Mouse (Mus musculus) mature B cell (primary cell): Measurements from ENCODE around the gene Dedd2.
"Not testable (repeated sequence)": the region's sequence is repeated elsewhere in the genome, so short reads cannot be mapped to it uniquely, and the experiment has no call there.

ENCODE experiments used
- in situ Hi-C: fragments of 300-500 bp; cut with MboI; formaldehyde crosslinking; loops from 2 replicates; pipeline ENCODE4 v1.14.3; 2019

The Dedd2 gene

DNA sequence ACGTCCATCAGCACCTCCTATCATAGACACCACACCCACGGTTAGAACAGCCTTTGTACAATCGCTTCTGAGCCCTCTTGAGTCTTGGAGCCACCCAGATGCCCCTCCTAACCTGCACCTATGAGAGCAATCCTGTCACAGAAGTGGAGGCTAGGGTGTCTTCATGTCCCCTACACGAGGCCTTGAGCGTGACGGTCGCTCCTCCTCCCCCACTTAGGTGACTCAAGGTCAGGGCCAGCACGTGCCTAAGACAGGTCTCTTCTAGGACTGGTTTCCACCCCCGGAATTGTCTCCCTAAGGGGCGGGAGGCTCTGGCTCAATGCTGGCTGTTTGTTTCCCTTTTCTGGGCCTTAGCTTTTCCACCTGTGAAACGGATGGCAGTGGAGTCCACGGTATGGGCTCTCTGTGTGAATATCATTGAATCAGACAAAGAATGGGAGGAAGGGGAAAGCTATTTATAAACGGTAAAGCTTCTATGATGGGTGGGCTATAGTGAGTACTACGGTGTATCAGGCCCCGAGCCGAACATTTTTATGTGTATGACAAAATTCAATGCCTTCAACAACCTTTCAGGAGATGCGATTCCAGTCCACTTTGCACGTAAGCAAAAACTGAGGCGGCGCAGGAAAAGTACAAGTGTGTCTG, at the start of gene Dedd2:
Dedd2 (minus strand) TSS at position 159 of the 645 bp plus-strand sequence.
- in situ Hi-C loops, result no loop called here

DNA sequence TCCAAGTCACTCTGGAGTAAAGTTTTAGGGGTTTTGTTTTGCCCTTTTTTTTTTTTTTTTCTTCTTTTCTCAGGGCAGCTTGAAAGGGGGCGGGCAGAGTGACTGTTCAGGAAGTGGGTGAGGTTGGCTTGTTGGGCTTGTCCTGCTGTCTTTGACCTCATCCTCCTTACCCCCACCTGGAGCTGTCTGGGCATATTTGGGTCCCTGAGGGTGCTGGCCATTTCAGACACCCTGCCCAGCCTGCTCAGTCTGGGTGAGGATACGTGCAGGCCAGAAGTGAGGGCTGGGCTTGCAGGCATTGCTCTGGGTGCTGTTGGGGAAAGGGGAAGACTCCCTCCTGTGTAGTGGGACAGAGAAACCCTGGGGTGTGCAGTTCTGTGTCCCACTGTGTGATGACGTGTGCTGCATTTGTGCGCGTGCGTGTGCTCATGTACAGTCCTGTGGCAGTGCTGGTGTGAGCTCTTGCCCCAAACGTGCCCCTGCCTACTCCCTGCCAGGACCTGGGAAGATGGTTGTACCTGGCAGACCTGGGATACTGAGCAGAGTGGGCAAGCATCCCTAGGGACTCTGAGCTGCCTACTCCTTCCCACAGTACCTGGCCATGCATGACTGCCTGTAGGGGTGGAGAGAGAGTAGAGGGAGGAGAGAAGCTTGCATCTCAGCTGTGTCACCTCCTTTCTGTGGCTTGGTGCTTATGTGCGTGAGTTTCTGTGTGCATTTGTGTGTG, 49.3 kb upstream of the Dedd2 start:
- in situ Hi-C loops, result loop anchor here (10.0 kb wide), 1 partner anchor 85 kb away; no protein-coding TSS in a partner anchor

DNA sequence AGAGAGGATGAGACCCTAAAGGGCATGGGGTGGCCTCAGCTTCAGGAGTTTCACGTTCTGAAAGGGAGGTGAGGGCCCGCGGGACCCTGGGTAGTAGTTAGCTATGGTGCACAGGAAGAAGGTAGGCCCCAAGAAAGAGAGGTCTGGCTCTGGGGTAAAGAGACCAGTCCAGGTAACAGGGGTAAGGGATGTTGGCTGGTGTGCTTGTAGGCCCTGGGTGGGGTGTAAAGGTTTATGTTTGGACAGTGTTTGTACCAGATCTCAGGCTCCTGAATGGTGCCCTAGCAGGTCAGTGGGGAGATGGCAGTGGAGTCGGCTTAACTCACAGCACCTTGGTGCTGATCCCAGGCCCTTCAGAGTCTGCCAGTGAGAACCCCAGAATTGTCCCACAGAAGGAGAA, 48.6 kb upstream of the Dedd2 start:
- in situ Hi-C loops, result no loop called here

DNA sequence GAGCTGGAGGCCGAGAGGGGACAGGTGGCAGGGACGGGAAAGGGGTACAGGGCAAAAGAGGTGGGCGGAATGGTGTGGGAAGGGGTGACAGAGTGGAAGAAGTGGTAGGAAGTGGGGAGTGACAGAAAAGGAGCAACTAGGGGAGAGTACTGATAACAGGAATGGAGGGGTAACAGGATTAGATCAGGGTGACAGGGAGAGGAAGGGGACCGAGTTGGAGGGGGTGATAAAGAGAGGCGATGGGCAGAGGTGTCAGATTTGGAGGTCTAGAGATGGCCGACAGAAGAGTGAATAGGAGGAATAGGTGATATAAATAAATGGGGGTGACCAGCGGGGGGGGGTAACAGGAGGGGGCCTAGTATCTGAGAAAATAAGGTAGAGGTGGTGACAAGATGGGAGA, 48.2 kb upstream of the Dedd2 start:
- in situ Hi-C loops, result no loop called here

DNA sequence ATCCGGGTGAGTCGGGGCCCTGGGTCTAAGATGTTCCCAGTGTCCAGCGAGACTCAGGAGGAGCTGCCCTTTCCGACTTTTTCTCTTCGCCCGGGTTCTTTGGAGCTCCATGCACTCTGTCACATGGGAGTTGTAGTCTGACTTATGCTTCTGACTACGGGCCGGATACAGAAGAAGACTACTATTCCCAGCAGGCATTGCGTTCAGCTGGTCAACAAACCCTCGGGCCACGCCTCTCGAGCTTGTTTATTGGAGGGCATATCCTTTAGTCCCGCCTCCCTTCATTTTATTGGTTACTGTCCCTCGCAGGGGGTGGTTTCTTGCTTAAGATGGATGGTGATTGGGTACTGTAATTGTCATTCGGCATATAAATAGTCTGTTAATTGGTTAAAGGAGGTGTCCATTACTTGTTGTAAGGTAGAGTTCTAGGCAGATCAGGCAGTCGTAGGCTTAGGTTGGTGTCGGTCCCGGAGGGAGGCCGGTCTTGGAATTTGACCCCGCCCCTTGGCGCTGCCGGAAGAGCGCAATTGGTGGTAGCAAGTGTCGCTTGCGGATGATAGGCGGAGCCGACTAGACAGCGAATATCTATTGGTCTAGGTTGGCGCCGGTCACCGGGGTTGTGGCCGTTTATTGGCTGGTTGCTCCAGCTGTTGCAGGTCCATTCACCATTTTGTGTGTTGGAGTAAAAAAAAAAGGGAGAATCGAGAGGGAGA, 47.5 kb upstream of the Dedd2 start:
- in situ Hi-C loops, result no loop called here

DNA sequence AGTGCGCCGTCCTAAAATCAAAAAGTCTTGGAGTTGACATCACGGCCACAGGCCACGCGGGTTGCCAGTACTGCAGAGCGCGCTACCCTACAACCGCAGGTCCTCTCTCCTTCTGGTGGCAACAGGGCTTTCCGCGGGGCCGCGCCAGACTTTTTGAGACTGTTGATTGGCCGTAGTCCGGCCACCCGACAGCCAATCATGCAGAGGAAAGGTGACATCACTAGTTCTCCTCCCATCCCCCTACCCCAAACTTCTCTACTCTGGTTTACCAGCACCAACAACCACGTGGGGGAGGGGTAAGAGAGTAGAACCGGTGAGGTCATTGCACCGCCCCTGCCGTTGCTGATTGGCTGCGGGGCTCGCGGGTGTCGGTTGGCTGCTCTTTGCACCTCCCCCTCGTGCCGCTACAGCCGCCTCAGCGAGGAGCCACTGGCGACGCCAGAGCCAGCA, 46.9 kb upstream of the Dedd2 start, which contains the start of gene Cic:
Cic (plus strand) TSS at position 404 of the 450 bp plus-strand sequence.
- in situ Hi-C loops, result no loop called here

DNA sequence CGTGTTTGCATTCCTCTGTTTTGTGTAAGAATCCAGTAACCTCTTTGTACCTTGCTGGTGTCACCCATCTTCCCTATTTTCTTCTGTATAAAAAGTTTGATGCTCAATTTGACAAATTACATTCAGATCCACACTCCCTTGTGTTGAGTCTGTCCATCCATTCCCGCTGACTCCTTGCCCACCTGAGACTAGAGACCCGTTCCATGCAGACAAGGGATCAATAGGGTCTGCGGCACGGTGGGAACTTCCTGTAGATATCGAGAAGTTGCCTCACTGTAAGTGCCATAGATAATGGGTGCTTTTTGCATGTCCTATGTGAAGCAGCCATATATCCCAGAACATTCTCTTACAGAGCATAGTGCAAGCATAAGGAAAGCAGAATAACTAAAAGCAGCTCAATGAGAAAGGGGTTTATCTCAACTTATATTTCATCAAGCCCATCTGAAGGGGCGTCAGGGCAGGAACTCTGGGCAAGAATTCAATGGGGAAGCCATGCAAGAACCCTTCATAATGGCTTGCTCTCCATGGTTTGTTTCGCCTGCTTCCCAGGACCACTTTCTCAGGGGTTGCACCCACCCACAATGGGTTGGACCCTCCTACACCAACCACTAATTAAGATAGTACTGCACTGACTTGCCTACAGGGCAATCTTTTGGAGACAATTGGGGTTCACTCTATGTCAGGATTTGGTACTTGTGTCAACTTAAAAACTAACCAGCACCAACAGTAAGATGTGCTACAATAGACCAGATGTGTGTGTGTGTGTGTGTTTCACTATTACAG, 46.0 kb upstream of the Dedd2 start:
- in situ Hi-C loops, result no loop called here

DNA sequence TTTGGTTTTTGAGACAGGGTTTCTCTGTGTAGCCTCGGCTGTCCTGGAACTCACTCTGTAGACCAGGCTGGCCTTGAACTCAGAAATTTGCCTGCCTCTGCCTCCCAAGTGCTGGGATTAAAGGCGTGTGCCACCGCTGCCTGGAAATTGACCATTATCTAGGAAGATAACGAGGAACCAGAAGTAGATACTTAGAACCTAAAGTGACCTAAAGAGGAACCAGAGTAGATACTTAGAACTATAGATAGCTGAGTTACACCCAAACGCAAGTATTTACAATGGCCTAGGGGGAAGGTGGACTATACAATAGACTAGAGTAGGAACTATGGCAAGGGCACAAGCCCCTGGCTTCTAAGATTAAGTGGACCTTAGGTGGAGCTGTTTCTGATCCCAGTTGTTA, 45.3 kb upstream of the Dedd2 start:
- in situ Hi-C loops, result not testable (repeated sequence)

DNA sequence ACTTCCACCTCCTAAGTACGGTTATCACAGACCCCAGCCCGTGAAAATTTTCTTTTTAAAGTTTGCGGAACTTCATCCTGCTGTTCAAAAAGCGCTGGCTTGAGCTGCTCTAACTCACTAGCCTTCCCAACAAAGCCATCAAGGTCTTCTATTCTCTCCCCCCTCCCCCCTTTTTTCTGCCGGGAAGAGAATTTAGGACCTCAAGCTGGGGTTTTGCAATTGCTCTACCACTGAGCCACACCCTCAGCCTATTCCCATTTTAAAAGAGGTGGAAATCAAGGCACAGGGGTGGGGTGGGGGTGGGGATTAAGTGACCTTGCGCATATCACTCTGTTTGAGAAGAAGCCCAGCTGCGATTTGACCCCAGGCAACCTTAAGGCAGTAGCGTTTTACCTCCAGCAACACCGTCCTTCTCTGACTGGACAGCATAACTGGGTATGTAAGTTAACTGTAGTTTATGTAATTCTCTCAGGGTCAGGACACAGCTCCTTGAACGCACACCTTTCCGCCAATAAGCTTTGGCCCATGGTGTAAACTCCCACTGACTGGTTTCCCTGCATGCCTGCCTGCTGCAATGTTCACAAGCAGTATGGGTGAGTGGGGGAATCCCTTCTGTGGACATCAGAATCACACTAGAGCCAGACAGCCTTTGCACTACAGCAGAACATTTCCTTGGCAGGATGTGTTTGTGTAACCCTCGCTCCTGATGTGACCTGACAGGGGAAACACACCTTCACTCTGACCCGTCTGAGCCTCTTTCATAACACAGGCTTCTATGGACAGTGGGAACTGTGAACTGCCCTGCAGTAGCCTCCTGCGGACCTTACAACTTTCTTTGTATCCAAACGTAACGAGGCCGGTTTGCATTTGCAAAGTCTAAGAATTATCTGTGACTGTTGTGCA, 43.8 kb upstream of the Dedd2 start:
- in situ Hi-C loops, result no loop called here

DNA sequence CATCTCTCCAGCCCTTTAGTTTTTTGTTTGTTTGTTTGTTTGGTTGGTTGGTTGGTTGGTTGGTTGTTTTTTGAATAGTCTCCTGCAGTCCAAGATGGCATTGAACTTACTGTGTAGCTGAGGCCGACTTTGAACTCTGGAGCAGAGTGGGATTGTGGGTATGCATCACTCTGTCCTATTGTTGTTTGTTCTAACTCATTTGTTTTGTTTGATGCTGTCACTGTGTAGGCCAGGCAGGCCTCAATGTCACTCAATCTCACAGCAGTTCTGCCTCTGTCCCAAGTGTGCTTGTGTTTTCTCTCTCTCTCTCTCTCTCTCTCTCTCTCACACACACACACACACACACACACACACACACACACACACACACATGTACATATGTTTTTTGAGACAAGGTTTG, 41.5 kb upstream of the Dedd2 start:
- in situ Hi-C loops, result no loop called here

DNA sequence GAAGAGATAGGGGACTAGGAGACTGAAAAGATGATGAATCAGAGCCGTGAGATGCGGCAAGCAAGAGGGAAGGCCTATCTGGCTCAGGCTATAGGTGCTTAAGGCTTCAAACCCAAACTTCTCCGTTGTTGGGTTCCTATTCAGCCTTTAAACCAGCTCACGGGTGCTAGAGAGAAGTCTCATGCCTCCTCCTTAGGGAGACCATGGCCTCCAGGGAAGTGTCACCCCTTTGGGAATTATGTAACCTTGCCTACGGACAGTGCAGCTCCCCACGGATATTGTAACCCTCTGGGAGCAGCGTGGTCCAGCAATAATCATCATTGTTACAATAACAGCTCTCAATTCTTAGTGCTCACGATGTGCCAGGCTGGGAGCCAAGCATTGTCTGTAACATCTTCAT, 31.4 kb upstream of the Dedd2 start:
- in situ Hi-C loops, result no loop called here

DNA sequence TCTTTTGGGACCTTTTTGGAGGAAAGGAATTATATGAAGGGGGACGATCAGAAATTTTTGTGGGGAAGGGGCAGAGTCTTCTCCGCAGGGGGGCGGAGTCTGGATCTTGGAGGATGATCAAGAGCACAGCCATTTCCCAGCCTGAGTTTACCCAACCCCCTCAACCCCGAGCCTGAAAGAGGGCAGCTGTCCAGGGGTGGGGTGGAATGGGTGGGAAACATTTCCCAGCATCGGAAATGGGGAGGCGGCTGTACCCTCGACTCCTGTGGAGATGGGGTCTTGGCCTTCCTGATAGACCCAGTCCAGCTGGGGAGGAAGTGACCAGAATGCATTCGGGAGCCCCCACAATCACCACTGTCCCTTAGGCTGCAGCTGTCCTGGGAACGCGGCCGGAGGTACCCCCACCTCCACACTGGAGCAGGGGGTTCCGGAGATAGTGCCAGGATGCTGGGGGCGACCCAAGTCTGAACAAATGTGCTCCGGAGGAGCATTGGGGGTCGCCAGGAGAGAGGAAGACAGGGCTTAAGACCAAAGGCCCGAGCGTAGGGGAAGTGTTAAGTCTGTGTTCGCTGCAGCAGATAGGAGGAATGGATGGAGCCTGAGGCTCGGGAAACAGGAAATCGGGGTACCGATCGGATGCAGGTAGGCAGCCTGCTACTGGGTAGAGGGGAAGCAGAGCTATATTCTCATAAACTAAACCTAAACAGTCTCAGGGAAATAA, 30.8 kb upstream of the Dedd2 start:
- in situ Hi-C loops, result no loop called here

DNA sequence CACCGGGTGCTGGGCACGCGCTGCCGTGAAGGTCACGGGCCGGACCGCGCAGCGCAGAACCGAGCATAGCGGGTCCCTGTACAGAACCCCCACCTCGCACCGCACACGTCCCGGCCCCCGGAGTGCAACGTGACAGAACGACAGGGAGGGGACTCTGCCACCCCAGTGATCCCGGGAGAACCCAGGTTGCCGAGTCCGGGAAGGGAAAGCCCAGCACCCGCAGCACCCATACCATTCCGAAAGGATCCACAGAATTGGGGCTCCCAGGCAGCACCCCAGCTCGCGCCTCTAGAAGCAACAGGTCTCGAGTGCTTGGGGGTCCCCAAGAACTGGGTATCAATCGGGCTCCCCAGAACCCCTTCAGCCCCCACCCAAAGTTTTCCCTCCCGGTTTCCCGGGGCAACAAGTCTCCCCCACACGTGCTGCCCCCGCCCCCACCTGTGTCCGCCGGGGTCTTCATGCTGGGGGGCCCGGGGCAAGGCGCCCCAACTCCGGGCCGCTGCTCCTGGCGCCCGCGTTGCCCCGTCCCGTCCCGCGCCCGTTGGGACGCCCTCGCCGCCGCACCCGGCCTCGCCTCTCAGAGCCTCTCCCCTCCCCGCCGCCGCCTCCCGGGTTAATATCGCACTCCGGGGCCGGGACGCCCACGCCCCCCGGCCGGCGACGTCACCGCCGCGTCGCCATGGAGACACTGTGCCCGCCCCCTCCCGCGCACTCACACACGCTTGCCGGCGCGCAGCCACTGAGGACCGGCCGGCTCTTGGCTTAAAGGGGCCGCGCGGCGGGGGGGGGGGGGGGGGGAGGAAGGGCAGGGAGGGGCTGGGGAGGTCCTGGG, 29.9 kb upstream of the Dedd2 start, which contains the start of gene Erf:
Erf (minus strand) TSS at position 621 of the 832 bp plus-strand sequence.
- in situ Hi-C loops, result no loop called here

DNA sequence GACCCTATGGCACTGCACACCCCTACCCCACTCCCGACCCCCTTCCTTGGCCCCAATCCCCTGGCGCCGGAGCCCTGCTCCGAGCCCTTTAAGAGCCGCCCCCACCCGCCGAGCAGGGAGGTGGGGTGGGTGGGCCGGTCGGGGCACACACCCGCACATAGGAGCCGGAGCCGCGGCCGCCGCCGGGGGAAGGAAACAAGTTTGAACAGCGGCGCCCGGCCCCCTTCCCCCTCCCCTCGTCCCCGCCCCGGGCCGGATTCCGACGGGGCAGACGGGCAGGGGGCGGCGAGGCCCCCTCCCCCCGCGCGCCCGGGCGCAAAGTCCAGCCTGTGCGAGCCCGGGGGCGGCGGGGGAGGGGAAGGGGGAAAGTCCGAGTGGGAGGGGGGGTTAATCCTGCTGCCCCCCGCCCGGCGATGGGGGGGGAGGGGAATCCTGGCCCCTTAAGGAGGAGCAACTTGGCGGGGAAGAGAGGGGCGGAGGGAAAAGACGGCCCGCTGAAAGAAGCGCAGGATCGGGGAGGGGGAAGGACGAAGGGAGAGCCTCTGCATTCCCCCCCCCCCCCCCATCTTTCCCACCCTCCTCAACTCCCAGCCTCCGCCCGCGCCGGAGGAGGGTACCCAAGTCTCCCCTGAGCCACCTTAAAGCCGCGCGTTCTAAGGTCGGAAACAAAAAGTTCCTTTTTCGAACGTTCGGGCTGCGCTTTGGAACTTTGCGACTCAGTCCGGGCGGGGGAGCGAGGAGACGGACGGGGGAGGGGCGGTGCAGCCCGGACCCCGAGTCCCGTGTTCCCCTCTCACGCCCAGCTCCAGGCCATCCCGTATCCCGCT, 29.1 kb upstream of the Dedd2 start:
- in situ Hi-C loops, result no loop called here

DNA sequence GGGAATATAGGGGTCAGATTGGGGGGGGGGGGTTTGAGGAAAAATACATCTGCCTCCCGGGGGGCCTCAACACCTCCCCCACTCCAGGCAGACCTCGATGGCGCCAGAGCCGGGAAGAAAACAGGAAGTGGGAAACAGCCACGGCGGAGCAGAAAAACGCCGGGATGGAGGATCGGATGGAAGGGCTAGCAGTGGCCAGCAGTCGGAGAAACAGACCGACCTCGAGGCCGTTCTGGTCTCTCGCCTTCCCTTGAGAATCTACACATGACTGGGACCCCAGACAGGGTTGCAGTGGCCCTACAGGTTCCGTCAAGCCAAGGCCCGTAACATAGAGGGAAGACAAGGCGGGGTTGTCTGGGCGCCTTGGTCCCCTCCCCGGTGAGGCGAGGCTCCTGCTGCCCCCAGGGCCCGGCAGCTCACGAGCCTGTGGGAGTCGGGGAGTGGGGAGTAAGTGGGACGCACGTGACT, 28.5 kb upstream of the Dedd2 start:
- in situ Hi-C loops, result no loop called here

DNA sequence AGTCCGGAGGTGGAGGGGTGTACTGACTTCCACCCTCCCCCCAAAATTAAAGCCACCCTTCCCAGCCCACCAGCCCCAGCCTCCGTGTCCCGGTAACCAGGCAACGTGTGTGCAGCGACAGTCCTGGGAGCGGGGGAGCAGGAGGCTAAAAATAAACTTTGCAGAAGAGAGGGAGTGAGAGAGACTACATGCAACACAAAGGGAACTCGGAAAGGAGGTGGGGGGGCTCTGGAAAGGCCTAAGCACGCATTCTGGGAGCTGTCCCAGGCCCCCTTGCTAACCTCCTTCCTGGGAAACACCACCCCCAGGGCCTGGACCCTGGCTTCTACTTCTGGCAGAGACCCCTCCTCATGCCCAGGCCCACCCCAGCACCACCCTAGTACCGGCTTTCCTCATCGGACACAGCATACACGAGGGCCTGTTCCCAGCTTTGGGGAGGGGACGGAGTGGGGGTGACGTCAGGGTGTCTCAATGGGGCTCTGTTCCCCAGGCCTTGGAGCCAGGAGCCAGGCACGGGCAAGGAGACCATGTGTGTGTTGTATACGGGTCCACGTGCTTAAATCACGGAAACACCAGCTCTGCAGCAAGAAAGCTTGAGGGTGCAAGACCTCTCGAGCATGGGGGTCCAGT, 27.7 kb upstream of the Dedd2 start:
- in situ Hi-C loops, result no loop called here

DNA sequence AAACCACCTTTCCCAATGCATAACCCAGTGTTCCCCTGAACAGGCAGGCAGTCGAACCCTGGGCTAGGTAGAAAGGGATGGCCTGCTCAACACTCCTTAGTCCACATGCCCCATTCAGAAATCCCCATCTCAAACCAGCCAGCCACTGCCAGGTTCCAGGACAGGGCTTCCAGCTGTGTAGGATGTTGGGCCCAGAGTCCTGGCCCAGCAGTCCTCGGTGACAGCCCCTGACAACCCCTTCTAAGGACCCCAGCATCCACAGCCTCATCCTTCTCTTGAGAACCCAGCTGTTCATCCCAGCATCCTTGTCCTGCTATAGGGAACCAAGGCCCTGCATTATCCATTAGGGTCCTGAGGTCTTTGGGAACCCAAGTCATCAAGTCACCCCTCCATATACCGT, 27.1 kb upstream of the Dedd2 start:
- in situ Hi-C loops, result no loop called here

DNA sequence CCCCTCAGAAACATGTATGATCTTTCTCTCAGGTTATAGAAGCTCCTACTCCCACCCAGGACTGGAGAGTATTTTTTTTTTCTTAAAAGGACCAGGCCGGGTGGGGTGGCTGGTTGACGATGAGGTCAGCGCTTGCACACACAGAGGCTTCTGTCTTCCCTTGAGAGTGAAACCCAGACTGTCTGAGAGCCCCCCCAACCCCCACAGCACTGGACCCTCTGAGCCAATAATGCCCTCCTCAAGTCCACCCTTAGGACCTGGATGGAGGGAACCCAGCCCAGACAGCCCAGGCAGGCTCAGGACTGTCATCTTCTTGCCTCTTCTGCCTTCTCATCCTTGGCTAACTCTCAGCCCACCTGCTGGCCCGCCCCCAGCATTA, 26.3 kb upstream of the Dedd2 start:
- in situ Hi-C loops, result no loop called here
